Mouse (Mus musculus): ENCODE measurements around the gene Prr15l. TPM values are rescaled to one million over a fixed set of nuclear protein-coding genes. Genes with fewer than 3 reads are reported as not detected.

Gene Prr15l
- polyA plus RNA-seq, 1 experiment from 2014 or later = 46.8 TPM

DNA sequence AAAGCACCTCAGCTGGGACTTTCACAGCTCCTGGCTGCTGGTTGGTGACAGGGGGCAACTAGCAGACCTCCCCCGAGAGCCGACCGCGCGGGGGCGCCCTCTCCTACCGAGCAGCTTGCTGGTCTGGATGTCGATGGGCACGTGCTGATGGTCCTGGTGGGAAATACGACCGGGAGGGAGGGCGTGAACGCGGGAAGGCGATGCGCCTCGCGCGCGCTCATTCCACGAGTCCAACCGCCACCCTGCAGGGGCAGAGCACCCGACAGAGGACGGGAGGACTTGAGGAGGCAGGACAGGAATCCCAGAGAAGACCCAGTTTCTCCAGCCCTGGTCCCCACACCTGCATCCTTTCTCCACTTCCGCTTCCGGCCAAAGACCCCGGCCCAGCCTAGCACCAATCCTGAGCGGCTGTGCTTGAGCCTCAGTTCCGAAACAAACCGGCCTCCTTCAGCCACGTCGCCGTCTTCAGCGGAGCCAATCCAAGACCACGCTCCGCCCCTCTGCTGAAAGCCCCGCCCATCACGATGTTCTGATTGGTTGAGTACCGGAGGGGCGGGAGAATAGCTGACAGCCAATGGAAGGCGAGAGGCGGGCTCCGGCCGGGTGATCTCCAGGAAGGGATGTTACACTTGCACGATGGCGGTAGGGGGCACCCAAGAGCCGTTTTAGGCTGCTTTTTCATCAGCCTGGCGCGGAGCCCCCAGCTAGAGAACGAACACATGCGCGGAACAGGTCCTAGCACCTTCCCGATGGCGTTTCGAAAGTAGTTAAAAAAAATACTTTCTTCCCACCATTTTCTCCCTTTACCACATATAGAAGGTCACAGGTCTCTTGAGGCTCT, 11.6 kb upstream of the Prr15l start, which contains the start of gene Cdk5rap3:
TSS of gene Cdk5rap3 (minus strand) at position 453 of the 841 bp plus-strand sequence.
- Histone ChIP-seq H3K36me3 (ENCODE audit: control insufficient read depth, insufficient read depth, low read length) (peaks cover 4% of the 10 kb centered on the region), H3K4me2 (replicated peaks; ENCODE audit: low read depth, low read length) (peak within 1 kb of the TSS; percentile 94), H3K9ac (replicated peaks; ENCODE audit: low read depth, low read length) (peak within 1 kb of the TSS; percentile 74), H3K27me3 (ENCODE audit: control insufficient read depth, insufficient read depth, low read length) (no peaks in the 10 kb centered on the region), H3K9me3 (ENCODE audit: control insufficient read depth, low read depth, low read length) (no peaks in the 10 kb centered on the region), H3K4me3 (ENCODE audit: low read depth, low read length) (peak within 1 kb of the TSS; percentile 72), H3K27ac (ENCODE audit: low read length) (peak within 1 kb of the TSS; percentile 61), H3K4me1 (ENCODE audit: control insufficient read depth, insufficient read depth, low read length) (peaks cover 7% of the 10 kb centered on the region; the same call in 1 of the 2 replicates)
- under 1% methylated on average over 55 of the region's 55 CpGs for WGBS
- ATAC-seq (ENCODE audit: insufficient number of reproducible peaks, insufficient read depth, low FRiP score, low read depth) = peak; percentile 96

DNA sequence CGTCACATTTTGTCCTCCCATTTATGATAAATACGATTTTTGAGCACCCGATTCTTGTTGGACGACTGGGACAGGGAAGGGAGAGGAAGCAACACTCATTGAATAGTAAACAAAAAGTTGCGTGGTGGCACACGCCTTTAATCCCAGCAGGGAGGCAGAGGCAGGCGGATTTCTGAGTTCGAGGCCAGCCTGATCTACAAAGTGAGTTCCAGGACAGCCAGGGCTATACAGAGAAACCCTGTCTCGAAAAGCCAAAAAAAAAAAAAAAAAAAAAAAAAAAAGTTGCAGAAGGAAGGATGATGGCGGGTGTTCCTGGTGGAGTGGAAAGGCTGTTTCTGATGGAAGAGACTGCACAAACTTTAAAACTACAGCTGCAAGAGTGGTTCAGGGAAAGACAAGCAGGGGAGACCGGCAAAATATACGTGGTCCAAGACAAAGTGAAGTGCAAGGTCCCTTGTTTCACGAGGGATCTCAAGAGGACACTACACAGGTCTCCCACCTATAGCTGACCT, 11.0 kb upstream of the Prr15l start:
- peaks cover 7% of the 10 kb centered on the region; the same call in 1 of the 2 replicates for H3K4me1 ChIP-seq (ENCODE audit: control insufficient read depth, insufficient read depth, low read length)
- no peak overlapping the region for H3K27ac ChIP-seq (ENCODE audit: low read length)
- 31% methylated on average over 12 of the region's 13 CpGs for WGBS
- H3K4me2 ChIP-seq (replicated peaks; ENCODE audit: low read depth, low read length) = peak overlapping the region; percentile 44
- H3K9ac ChIP-seq (replicated peaks; ENCODE audit: low read depth, low read length) = no peak overlapping the region
- peaks cover 4% of the 10 kb centered on the region for H3K36me3 ChIP-seq (ENCODE audit: control insufficient read depth, insufficient read depth, low read length)
- H3K27me3 ChIP-seq (ENCODE audit: control insufficient read depth, insufficient read depth, low read length) = no peaks in the 10 kb centered on the region
- no peaks in the 10 kb centered on the region for H3K9me3 ChIP-seq (ENCODE audit: control insufficient read depth, low read depth, low read length)
- H3K4me3 ChIP-seq (ENCODE audit: low read depth, low read length) = peak overlapping the region; percentile 21; the same call in 1 of the 2 replicates
- ATAC-seq (ENCODE audit: insufficient number of reproducible peaks, insufficient read depth, low FRiP score, low read depth) = peak; percentile 3; the same call in 1 of the 2 replicates

DNA sequence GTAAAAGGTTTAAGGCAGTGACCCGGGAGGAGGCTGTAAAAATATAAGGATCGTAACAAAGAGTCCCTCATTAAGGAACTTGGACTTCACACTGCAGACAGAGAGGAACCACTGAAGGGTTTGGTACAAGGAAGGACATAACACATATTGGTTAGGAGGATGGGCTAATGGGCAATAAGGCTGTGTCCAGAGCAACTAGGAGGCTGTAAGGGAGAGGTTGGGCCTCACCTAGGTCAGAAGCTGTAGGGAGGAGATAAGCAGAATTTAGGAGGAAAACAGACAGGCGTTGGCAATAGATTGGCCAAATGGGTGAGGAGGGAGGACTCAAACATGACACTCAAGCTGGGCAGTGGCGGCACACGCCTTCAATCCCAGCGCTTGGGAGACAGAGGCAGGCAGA, 10.5 kb upstream of the Prr15l start:
- no peak overlapping the region for H3K27ac ChIP-seq (ENCODE audit: low read length)
- H3K9ac ChIP-seq (replicated peaks; ENCODE audit: low read depth, low read length) = no peak overlapping the region
- no peaks in the 10 kb centered on the region for H3K36me3 ChIP-seq (ENCODE audit: control insufficient read depth, insufficient read depth, low read length)
- H3K27me3 ChIP-seq (ENCODE audit: control insufficient read depth, insufficient read depth, low read length) = no peaks in the 10 kb centered on the region
- no peaks in the 10 kb centered on the region for H3K9me3 ChIP-seq (ENCODE audit: control insufficient read depth, low read depth, low read length)
- peaks cover 7% of the 10 kb centered on the region; the same call in 1 of the 2 replicates for H3K4me1 ChIP-seq (ENCODE audit: control insufficient read depth, insufficient read depth, low read length)
- no peak for ATAC-seq (ENCODE audit: insufficient number of reproducible peaks, insufficient read depth, low FRiP score, low read depth)
- H3K4me2 ChIP-seq (replicated peaks; ENCODE audit: low read depth, low read length) = no peak overlapping the region
- H3K4me3 ChIP-seq (ENCODE audit: low read depth, low read length) = no peak overlapping the region
- 89% methylated on average over 6 of the region's 6 CpGs for WGBS

DNA sequence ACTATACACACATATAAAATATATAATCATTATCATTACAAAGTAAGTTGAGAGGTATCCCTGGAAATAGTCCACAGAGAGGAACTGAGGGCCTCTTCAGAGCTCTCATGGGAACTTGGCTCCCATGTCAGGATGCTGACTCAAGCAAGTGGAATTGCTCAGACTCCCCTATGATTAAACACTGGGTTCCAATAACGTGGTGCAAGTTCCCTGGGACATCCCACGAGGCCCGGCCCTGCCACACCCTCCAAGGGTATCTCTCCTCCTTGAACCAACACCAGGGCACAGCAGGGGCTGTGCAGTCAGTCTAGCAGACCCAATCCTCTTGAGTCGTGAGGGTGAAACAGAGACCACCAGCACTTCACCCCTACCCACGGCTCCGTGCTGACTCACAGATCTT, 8.9 kb upstream of the Prr15l start:
- no peak overlapping the region for H3K4me3 ChIP-seq (ENCODE audit: low read depth, low read length)
- no peaks in the 10 kb centered on the region for H3K36me3 ChIP-seq (ENCODE audit: control insufficient read depth, insufficient read depth, low read length)
- WGBS = 50% methylated on average over 6 of the region's 6 CpGs
- no peak for ATAC-seq (ENCODE audit: insufficient number of reproducible peaks, insufficient read depth, low FRiP score, low read depth)
- H3K27me3 ChIP-seq (ENCODE audit: control insufficient read depth, insufficient read depth, low read length) = no peaks in the 10 kb centered on the region
- H3K27ac ChIP-seq (ENCODE audit: low read length) = no peak overlapping the region
- peaks cover 7% of the 10 kb centered on the region; the same call in 1 of the 2 replicates for H3K4me1 ChIP-seq (ENCODE audit: control insufficient read depth, insufficient read depth, low read length)
- no peak overlapping the region for H3K9ac ChIP-seq (replicated peaks; ENCODE audit: low read depth, low read length)
- no peak overlapping the region for H3K4me2 ChIP-seq (replicated peaks; ENCODE audit: low read depth, low read length)
- no peaks in the 10 kb centered on the region for H3K9me3 ChIP-seq (ENCODE audit: control insufficient read depth, low read depth, low read length)

DNA sequence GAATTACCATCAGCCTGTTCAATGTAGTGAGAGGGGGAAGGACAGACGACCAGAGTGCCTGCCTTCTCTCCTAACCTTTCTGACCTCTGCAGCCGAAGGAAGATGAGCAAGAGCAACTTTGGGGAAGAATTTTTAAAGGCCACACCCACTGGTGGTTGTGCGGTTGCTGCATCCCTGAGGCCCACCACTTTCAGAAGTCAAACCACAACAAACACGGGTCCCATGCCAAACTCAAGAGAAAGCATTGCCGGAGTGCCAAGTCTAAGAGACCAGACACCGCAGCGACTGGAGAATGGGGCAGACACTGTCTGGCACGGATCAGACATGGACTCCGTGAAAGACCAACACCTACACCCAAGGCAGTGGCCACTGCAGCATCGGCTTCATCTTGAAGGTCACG, 3.0 kb upstream of the Prr15l start:
- no peak overlapping the region for H3K27ac ChIP-seq (ENCODE audit: low read length)
- no peak overlapping the region for H3K4me2 ChIP-seq (replicated peaks; ENCODE audit: low read depth, low read length)
- no peaks in the 10 kb centered on the region for H3K36me3 ChIP-seq (ENCODE audit: control insufficient read depth, insufficient read depth, low read length)
- ATAC-seq (ENCODE audit: insufficient number of reproducible peaks, insufficient read depth, low FRiP score, low read depth) = no peak
- no peaks in the 10 kb centered on the region for H3K9me3 ChIP-seq (ENCODE audit: control insufficient read depth, low read depth, low read length)
- 78% methylated on average over 11 of the region's 11 CpGs for WGBS
- no peaks in the 10 kb centered on the region for H3K27me3 ChIP-seq (ENCODE audit: control insufficient read depth, insufficient read depth, low read length)
- no peak overlapping the region for H3K9ac ChIP-seq (replicated peaks; ENCODE audit: low read depth, low read length)
- no peak overlapping the region for H3K4me3 ChIP-seq (ENCODE audit: low read depth, low read length)
- H3K4me1 ChIP-seq (ENCODE audit: control insufficient read depth, insufficient read depth, low read length) = no peaks in the 10 kb centered on the region

DNA sequence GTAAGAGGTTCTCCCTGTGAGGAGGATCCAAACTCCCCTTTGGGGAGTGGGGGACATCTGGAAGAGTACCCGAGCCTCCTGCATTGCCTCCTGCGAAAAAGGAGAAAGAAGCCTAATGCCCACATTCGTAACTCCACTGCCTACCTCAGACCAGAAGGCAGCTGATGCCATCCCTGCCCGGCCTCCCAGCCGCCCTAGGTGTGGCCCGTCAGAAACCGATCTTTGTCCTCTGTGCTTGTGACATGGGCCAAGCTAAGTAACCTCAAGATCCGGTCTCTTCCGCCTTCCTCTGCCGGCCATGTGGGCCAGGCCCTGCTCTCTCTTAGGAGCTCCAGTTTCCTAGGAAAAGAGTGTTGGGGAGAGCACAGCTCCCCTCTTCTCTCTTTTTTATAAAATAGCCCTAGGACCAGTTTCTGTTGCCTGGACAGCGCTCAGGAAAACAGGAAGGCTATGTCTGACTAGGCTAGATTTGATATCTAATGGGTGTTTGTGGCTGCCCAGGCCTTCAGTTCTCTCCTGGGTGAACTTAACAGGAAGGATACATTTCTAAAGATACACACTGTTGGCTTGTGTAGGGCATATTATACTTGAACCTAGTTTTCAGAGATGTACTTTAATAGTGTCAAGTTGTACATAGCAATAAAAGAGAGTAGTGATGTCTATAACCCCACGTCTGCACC, 2.3 kb upstream of the Prr15l start:
- Histone ChIP-seq H3K27ac (ENCODE audit: low read length) (no peak overlapping the region), H3K4me3 (ENCODE audit: low read depth, low read length) (no peak overlapping the region)

DNA sequence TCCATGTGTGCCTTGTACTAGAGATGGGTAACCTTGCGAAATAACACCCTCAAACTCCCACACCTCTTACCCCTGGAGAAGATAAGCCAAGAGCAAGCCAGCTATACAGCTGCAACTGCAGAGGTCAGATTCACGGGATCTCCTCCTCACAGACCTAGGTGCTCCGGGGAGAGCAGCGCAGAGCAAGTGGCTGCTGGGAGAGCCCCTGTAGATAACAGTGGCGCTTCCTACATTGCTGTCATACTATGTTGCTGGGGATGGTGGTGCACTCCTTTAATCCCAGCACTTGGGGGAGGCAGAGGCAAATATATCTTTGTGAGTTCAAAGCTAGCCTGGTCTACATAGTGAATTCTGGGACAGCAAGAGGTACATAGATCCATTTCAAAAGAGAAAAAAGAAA, 1.3 kb upstream of the Prr15l start:
- H3K36me3 ChIP-seq (ENCODE audit: control insufficient read depth, insufficient read depth, low read length) = no peaks in the 10 kb centered on the region
- ATAC-seq (ENCODE audit: insufficient number of reproducible peaks, insufficient read depth, low FRiP score, low read depth) = no peak
- 75% methylated on average over 5 of the region's 5 CpGs for WGBS
- H3K9ac ChIP-seq (replicated peaks; ENCODE audit: low read depth, low read length) = no peak overlapping the region
- no peak overlapping the region for H3K27ac ChIP-seq (ENCODE audit: low read length)
- H3K9me3 ChIP-seq (ENCODE audit: control insufficient read depth, low read depth, low read length) = no peaks in the 10 kb centered on the region
- H3K4me2 ChIP-seq (replicated peaks; ENCODE audit: low read depth, low read length) = no peak overlapping the region
- H3K4me3 ChIP-seq (ENCODE audit: low read depth, low read length) = no peak overlapping the region
- no peaks in the 10 kb centered on the region for H3K4me1 ChIP-seq (ENCODE audit: control insufficient read depth, insufficient read depth, low read length)
- no peaks in the 10 kb centered on the region for H3K27me3 ChIP-seq (ENCODE audit: control insufficient read depth, insufficient read depth, low read length)

More for the DNA sequence above, 2.3 kb upstream of the Prr15l start:
- ATAC-seq (ENCODE audit: insufficient number of reproducible peaks, insufficient read depth, low FRiP score, low read depth) = no peak
- no peaks in the 10 kb centered on the region for H3K9me3 ChIP-seq (ENCODE audit: control insufficient read depth, low read depth, low read length)
- H3K27me3 ChIP-seq (ENCODE audit: control insufficient read depth, insufficient read depth, low read length) = no peaks in the 10 kb centered on the region
- no peaks in the 10 kb centered on the region for H3K36me3 ChIP-seq (ENCODE audit: control insufficient read depth, insufficient read depth, low read length)
- 86% methylated on average over 12 of the region's 12 CpGs for WGBS
- no peaks in the 10 kb centered on the region for H3K4me1 ChIP-seq (ENCODE audit: control insufficient read depth, insufficient read depth, low read length)
- H3K4me2 ChIP-seq (replicated peaks; ENCODE audit: low read depth, low read length) = no peak overlapping the region
- no peak overlapping the region for H3K9ac ChIP-seq (replicated peaks; ENCODE audit: low read depth, low read length)

DNA sequence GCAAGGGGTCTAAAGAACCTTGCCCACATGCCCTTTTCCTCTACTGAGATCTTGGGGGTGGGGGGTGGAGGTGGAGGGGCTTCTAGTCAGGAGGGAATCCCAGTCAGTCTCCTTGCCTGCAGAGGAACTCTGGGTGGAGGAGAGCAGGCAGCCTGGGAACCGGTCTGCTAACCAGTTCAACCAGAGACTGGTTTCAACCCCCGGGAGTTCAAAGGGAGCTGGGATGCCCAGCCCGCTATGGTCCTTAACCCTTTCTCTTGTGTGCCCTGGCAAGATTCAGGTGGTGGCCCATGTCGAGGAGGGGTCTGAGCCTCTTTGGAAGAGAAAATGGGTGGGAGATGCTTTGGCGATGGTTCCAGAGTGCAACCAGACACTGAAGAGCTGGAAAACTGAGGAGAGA, 787 bp downstream of the Prr15l start:
- H3K27me3 ChIP-seq (ENCODE audit: control insufficient read depth, insufficient read depth, low read length) = no peaks in the 10 kb centered on the region
- WGBS = 3% methylated on average over 5 of the region's 5 CpGs
- peak overlapping the region; percentile 93 for H3K27ac ChIP-seq (ENCODE audit: low read length)
- no peaks in the 10 kb centered on the region for H3K4me1 ChIP-seq (ENCODE audit: control insufficient read depth, insufficient read depth, low read length)
- H3K36me3 ChIP-seq (ENCODE audit: control insufficient read depth, insufficient read depth, low read length) = no peaks in the 10 kb centered on the region
- no peak overlapping the region; the same call in 1 of the 2 replicates for H3K4me2 ChIP-seq (replicated peaks; ENCODE audit: low read depth, low read length)
- H3K9ac ChIP-seq (replicated peaks; ENCODE audit: low read depth, low read length) = no peak overlapping the region
- no peaks in the 10 kb centered on the region for H3K9me3 ChIP-seq (ENCODE audit: control insufficient read depth, low read depth, low read length)
- ATAC-seq (ENCODE audit: insufficient number of reproducible peaks, insufficient read depth, low FRiP score, low read depth) = peak; percentile 79
- H3K4me3 ChIP-seq (ENCODE audit: low read depth, low read length) = 0 out of 2 replicates have a peak overlapping the region, but pooled peaks have one; percentile 34

Data from stomach, embryonic 14.5 days (tissue).